Mouse (Mus musculus) left cerebral cortex, adult 8-10 months (tissue): ENCODE results near the gene Rab4b. TPM values are rescaled to one million over a fixed set of nuclear protein-coding genes. Genes with fewer than 3 reads are reported as not detected.
A peak's percentile ranks its signal among the peaks of the same experiment; 100 is the strongest.

Source experiments
- DNase-seq, 2 experiments: peaks; one replicate each; pipeline ENCODE4 v3.0.0; 2022; ENCODE audit warnings: low spot score in 2 of 2
- total RNA-seq, 4 experiments: library from RNA; stranded (reverse); gene quantifications; 2 replicates each; pipeline ENCODE4 v1.2.4; 2022

Rab4b gene
- 100 to 1,000 TPM in 3 of 4 experiments, 10 to 100 TPM in 1; 94.2 to 108 (median 101) TPM for total RNA-seq

DNA sequence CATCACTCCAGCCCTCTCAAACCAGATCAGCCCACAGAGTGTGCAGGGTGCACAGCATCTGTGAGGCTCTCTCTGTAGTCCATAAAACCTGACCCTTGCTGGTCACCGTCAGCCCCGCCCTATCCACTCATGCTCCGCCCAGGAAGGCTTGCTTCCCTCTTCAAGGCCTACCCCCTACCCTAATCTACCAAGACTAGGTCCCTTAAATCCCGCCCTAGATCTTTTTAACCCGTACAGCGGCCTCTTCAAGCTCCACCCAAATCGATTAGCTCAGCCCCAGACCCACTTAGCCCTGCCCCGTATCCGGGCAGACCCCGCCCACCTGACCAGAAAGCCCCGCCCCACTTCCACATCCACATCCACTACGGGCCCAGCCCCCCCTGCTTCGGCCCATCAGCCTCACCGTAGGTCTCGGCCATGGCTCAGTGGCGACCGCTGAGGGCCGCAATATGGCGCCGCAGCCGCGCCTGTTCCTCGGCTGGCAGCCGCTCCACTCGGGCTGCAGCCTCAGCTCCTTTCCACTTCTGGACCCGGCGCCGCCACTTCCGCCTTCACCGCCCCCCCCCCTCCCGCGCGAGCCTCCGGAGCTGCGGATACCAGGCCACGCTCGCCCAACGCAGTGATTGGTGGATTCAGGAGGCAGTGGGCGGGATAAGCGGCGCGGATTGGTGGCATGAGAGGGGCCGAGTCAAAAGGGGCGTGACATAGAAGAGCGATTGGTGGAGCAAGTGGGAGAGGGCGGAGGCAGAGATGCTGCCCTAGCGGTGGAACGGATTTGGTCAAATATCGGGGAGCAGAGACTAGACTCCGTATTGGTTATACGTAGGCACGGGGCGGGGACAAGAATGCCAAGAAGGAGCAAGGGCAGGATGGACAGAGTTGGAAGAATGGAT, at the start of gene Rab4b:
Gene Rab4b (minus strand): TSS at position 573 of the 893 bp plus-strand sequence.
- DNase-seq: peak; percentile 98 to 99

- peak; percentile 83 to 87 for DNase-seq
Observed at GRCm38 (mm10) chr7:27228281-27228821, 49.7 kb upstream of the Rab4b start, which contains the start of gene Itpkc. Gene Itpkc, minus strand, starts transcription at chr7:27228661.

DNA sequence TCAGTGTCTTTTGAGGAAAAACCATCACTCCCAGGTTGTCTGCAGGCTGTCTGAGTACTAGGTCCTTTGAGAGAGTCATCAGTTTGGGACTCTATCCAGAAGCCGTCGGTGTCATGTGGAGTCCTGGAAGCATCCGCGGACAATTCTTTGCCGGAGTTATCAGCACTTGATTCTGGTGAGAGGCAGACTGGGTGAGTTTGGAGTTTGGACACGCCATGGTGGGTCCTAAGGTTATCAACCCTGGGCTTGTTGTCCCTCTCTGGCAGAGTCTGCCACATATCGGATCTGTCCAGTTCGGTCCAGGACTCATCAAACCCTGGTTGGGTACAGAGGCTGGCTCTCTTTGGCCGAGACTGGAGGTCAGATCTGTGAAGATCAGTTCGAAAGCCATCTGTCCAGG, 49.0 kb upstream of the Rab4b start:
- no peak for DNase-seq

DNA sequence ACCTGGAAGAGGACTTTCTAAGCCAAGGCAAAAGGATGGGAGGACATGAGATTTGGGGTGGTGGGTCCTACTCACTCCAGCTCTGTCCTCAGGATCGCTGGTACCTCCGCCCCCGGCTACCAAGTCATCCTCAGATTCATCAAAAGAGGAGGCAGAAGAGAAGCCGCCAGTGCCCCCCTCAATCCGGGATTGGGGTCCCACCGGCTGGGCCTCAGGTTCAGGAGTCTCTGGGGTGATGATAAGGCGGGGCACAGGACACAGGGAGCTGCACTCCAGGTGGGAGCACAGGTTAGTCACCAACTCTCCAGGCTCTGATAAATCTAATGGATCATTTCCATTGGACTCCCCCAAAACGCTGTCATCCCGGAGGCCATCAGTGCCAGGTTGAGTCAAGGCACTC, 48.6 kb upstream of the Rab4b start:
- no peak for DNase-seq

DNA sequence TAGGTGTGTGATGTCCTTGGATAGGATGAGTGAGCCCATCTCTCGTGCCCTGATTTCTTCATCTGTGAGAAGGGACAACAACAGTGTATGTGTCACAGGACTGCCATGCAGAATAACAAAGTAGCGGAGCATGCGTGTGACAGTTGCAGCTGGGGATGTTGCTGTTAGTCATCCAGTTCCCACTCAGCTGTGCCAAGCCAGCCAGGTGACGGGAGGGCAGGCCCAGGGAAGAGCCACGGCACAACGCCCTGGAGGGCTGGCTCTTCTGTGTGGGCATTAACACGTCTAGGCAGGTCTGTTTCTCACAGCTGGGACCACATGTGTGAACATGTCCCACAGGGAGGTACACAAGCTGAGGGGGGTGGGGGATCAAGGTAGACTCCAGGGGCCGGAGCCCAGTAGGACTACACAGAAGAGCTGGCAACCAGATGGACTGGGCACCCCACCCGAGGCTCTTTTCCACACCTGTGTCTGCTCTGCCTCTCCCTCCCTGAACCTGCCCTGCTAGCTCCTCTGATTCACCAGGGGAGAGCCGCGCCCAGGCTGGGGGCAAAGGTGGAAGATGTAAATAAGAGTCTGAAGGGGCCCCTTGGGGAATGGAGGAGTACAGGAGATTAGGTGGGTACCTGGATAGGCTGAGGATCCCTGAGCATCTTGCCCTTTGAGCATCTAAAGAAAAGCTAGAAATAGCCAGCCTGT, 46.3 kb upstream of the Rab4b start:
- peak; percentile 36 to 61 for DNase-seq

DNA sequence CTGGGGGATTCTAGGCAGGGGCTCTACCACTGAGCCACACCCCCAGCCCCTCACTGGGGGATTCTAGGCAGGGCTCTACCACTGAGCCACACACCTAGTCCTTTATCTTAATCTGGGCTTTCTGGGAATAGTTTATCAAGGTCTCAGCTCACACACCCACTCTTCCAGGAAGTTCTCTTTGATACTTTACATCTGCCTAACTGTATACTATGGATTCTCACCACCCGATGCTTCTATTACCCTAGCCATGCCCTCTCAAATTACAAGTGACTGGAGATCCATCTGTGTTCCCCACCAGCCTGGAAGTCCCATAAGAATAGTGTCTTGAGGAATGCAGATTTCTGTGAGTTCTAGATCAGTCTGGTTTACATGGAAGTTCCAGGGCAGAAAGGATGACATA, 43.8 kb upstream of the Rab4b start:
- DNase-seq: no peak

- DNase-seq: no peak
Observed at GRCm38 (mm10) chr7:27221939-27222338, 43.2 kb upstream of the Rab4b start.

- DNase-seq: no peak
Observed at GRCm38 (mm10) chr7:27219937-27220336, 41.2 kb upstream of the Rab4b start.

- DNase-seq: no peak
Observed at GRCm38 (mm10) chr7:27218586-27218985, 39.9 kb upstream of the Rab4b start.

DNA sequence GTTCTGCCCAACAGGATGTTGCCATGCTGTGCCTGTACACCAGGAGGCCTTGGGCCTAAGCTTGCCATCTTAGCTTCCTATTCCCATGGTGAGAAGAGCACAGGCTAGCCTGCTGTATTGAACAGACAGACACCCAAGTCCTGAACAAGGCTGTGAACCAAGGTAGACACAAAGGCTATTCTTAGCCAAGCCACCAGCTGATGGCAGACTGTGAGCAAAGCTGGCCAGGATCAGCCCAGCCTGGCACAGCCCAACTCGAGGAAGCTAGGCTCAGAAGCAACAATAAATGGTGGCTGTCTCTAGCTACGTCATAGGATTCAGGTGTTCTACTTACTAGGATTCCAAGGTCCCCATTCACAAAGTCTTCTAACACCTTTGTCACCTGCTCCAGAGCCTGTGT, 33.9 kb upstream of the Rab4b start:
- no peak for DNase-seq

DNA sequence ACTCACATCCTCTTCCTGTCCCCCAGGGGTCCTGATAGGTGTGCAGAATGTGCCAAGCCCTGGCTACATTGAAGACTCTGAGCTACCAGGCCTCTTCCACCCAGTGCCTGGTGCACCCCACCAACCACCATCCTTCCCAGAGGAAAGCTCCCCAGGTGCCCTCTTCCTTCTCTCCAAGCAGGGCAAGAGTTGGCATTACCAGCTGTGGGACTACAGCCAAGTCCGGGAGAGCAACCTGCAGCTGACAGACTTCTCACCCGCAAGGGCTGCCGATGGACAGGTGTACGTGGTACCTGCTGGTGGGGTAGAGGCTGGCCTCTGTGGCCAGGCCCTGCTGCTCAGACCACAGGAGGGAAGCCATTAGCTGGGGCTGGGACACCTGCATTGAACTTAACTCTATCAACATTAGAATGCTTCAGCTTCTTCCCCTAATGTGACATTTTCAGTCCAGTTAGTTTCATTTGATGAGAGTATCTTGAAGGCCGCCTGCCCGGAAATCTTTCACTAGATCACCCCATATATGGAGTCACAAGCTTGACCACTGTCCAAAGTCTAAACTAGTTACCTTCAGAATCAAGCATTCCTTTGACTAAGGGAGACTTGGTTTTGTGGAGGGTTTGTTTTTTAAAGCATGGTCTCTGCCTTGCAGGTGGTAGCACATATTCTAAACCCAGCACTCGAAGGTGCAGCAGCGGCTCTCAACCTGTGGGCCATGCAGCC, 25.2 kb upstream of the Rab4b start:
- DNase-seq: no peak

DNA sequence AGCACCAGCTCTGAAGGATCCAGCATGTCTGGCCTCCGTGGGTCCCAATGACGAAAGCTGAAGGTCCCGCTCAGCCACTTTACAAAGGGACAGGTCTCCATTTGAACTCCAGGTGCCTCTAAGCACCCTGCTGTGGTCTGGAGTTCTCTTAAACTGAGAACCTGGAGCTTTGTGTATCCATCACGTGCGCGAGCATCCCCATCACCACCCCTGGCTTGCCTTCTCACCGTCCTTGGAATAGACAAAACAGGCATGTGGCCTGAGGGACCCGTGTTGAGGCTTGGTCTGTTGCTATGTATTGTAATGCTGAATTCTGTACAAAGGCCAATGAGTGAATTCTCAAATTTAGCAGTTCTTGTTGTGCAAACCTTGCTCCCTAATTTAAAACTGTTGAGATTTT, 20.1 kb upstream of the Rab4b start:
- no peak for DNase-seq

DNA sequence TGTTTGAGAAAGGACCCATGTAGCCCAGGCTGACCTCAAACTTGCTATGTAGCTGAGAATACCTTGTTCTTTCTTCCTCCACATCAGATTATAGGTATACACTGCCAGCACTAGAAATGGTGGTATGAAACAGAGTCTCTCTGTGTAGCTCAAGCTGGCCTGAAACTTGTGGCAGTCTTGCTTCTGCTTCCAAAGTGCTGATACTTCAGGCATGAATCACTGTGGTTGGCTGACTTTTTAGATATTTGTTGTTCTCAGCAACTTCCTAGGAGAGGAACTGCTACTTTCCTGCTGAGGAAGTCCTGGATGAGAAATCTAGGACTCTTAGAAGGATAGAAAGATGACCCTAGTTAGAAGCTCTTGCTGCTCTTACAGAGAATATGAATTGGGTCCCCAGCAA, 19.7 kb upstream of the Rab4b start:
- no peak for DNase-seq

- no peak for DNase-seq
Observed at GRCm38 (mm10) chr7:27197634-27198033, 18.9 kb upstream of the Rab4b start.

DNA sequence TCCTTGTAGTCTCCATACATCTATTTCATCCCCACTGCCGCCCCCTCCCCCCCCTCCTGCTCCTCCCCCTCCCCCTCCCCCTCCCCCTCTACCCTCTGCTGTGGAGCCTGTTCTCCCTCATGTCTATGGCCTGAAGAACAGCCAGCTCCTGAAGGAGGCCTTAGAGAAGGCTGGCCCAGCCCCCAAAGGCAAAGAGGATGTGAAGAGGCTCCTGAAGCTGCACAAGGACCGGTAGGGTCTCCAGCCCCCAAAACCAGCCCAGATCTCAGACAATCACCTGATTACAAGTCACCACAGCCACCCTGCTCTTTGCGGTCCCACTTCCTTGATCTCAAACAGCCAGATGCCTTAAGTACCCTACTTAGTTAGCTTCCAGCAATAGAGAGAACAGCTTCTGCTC, 18.4 kb upstream of the Rab4b start:
- no peak for DNase-seq

DNA sequence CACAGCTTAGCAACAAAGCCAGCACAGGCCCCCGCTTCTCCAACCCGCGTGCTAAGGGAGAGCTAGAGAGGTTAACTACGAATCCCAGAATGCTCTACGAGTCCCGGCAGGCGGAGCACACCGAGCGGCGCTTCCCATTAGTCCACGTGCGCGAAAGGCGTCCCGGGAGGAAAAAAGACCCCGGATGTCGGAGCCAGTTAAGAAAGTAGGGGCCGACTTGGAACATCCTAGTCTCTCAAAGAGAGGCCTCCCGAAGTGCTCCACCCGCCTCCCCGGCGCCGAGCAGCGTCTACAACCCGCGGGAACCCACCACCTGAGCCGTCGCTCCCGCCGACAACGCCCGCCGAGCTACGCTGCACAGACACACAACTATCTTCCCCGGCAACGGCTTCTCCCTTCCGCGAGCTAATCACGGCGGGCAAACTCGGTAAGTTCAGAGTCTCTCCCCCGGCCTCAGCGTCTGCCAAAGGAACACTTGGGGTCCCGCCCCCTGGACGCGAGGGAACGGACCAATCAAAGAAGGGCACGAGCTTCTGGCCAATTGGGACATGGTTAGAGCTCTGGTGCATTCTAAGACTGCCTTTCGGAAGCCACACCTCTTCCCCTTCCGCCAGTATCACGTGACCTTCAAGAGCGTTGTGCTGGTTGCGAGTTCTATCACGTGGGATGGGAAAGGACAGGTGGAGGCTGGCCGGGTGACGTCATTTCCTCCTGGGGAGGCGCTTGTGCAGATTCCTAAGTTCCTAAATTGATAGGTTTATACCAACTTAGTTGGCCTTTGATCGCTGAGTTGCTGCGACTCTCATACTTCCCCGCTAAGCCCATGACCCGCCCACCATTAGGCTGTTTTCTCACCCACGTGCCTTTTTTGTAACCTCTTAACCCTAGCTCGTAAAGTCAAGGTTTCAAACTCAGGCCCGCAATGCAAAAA, 17.2 kb upstream of the Rab4b start, which contains the start of the genes BC024978 and Snrpa:
Gene BC024978 (plus strand): TSS at position 101 of the 931 bp plus-strand sequence.
Gene Snrpa (minus strand): TSS at position 591 of the 931 bp plus-strand sequence.
- DNase-seq: peak; percentile 86 to 100

DNA sequence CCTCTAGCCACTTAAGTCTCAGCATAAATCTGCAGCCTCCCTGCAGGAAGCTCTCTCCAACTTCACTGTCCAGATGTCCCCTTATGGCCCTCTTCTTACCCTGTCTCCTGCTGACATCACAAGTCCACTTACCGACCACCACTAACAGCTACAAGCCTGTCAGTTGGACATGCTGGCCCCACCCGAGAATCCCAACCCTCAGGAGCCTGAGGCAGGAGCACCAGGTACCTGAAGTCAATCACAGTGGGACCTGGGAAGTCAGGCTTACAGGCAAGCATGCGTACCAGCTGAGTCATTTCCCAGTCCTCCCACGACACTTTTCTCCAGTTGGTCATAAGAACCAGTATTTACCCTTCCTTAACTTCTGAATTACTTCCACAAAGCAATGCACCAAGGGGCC, 15.0 kb upstream of the Rab4b start:
- DNase-seq: no peak

DNA sequence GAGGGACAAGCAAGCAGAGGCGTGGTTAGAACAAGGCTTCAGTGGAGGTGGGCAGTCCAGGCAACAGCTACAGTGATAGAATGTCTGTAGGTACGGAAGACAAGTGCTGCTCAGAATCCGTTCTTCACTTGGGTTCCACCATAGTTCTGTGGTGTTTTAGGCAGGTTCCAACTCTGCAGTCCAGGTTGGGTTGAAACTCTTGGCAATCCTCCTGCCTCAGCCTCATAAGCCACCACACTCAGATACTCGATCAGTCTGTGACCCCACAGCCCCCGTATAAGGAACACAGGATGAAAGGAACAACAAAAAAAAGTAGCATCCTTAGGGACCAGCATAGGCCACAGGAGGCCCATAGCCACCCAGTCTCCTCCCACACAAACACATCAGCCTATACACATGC, 13.7 kb upstream of the Rab4b start:
- no peak for DNase-seq

GRCm38 (mm10) chr7:27189271-27189931, 10.7 kb upstream of the Rab4b start:
- no peak for DNase-seq

GRCm38 (mm10) chr7:27185986-27186385, 7.3 kb upstream of the Rab4b start:
- no peak for DNase-seq
